Mouse (Mus musculus): ENCODE results near the gene Vps16. TPM values are rescaled to one million over a fixed set of nuclear protein-coding genes. Genes with fewer than 3 reads are reported as not detected.

The Vps16 gene
- polyA plus RNA-seq, 1 experiment = 121 TPM

- Histone ChIP-seq H3K4me3 (ENCODE audit: low read depth, low read length) (no peak overlapping the region), H3K36me3 (ENCODE audit: control insufficient read depth, insufficient read depth, low read length, poor library complexity, severe bottlenecking) (no peaks in the 10 kb centered on the region), H3K9ac (ENCODE audit: low read depth, poor library complexity, severe bottlenecking) (no peak overlapping the region), H3K27me3 (ENCODE audit: control insufficient read depth, insufficient read depth, low read length, poor library complexity, severe bottlenecking) (no peaks in the 10 kb centered on the region), H3K9me3 (replicated peaks; ENCODE audit: control insufficient read depth, insufficient read depth, low read length, poor library complexity, severe bottlenecking) (peaks cover 11% of the 10 kb centered on the region), H3K27ac (ENCODE audit: insufficient read depth, low read length) (no peak overlapping the region), H3K4me1 (ENCODE audit: control insufficient read depth, insufficient read depth, low read length) (no peaks in the 10 kb centered on the region)
- TF ChIP-seq CTCF (IDR thresholded peaks at IDR 0.05; ENCODE audit: low read depth, low read length) (no peak), EP300 (IDR thresholded peaks at IDR 0.05; ENCODE audit: insufficient read depth, low read depth, low read length) (no peak), POLR2A (IDR thresholded peaks at IDR 0.05; ENCODE audit: insufficient read depth, low read length) (no peak)
Measured at GRCm38 (mm10) chr2:130401891-130402290, 22.2 kb upstream of the Vps16 start.

GRCm38 (mm10) chr2:130404939-130405338 is 19.2 kb upstream of the Vps16 start, which contains the start of the genes Gm28372 and 1700020A23Rik:
Gene Gm28372 (plus strand): TSS chr2:130405239.
Gene 1700020A23Rik (plus strand): TSS chr2:130405259.
- Histone ChIP-seq H3K9ac (ENCODE audit: low read depth, poor library complexity, severe bottlenecking) (no peak within 1 kb of the TSS), H3K36me3 (ENCODE audit: control insufficient read depth, insufficient read depth, low read length, poor library complexity, severe bottlenecking) (no peaks in the 10 kb centered on the region), H3K9me3 (replicated peaks; ENCODE audit: control insufficient read depth, insufficient read depth, low read length, poor library complexity, severe bottlenecking) (peaks cover under 1% of the 10 kb centered on the region; the same call in 1 of the 2 replicates), H3K27ac (ENCODE audit: insufficient read depth, low read length) (no peak within 1 kb of the TSS), H3K27me3 (ENCODE audit: control insufficient read depth, insufficient read depth, low read length, poor library complexity, severe bottlenecking) (no peaks in the 10 kb centered on the region), H3K4me3 (ENCODE audit: low read depth, low read length) (no peak within 1 kb of the TSS), H3K4me1 (ENCODE audit: control insufficient read depth, insufficient read depth, low read length) (no peaks in the 10 kb centered on the region)
- TF ChIP-seq CTCF (IDR thresholded peaks at IDR 0.05; ENCODE audit: low read depth, low read length) (no peak), POLR2A (IDR thresholded peaks at IDR 0.05; ENCODE audit: insufficient read depth, low read length) (no peak), EP300 (IDR thresholded peaks at IDR 0.05; ENCODE audit: insufficient read depth, low read depth, low read length) (no peak)

- Histone ChIP-seq H3K27me3 (ENCODE audit: control insufficient read depth, insufficient read depth, low read length, poor library complexity, severe bottlenecking) (no peaks in the 10 kb centered on the region), H3K36me3 (ENCODE audit: control insufficient read depth, insufficient read depth, low read length, poor library complexity, severe bottlenecking) (no peaks in the 10 kb centered on the region), H3K4me3 (ENCODE audit: low read depth, low read length) (no peak within 1 kb of the TSS), H3K27ac (ENCODE audit: insufficient read depth, low read length) (no peak within 1 kb of the TSS), H3K9me3 (replicated peaks; ENCODE audit: control insufficient read depth, insufficient read depth, low read length, poor library complexity, severe bottlenecking) (no peaks in the 10 kb centered on the region), H3K9ac (ENCODE audit: low read depth, poor library complexity, severe bottlenecking) (no peak within 1 kb of the TSS), H3K4me1 (ENCODE audit: control insufficient read depth, insufficient read depth, low read length) (no peaks in the 10 kb centered on the region)
- TF ChIP-seq EP300 (IDR thresholded peaks at IDR 0.05; ENCODE audit: insufficient read depth, low read depth, low read length) (no peak), CTCF (IDR thresholded peaks at IDR 0.05; ENCODE audit: low read depth, low read length) (no peak)
Measured at GRCm38 (mm10) chr2:130406178-130406577, 18.0 kb upstream of the Vps16 start, which contains the start of gene Tmem239. Gene Tmem239 (plus strand): TSS chr2:130406478.

- Histone ChIP-seq H3K27ac (ENCODE audit: insufficient read depth, low read length) (no peak overlapping the region), H3K27me3 (ENCODE audit: control insufficient read depth, insufficient read depth, low read length, poor library complexity, severe bottlenecking) (no peaks in the 10 kb centered on the region), H3K4me1 (ENCODE audit: control insufficient read depth, insufficient read depth, low read length) (no peaks in the 10 kb centered on the region), H3K4me3 (ENCODE audit: low read depth, low read length) (no peak overlapping the region), H3K9ac (ENCODE audit: low read depth, poor library complexity, severe bottlenecking) (no peak overlapping the region), H3K36me3 (ENCODE audit: control insufficient read depth, insufficient read depth, low read length, poor library complexity, severe bottlenecking) (no peaks in the 10 kb centered on the region), H3K9me3 (replicated peaks; ENCODE audit: control insufficient read depth, insufficient read depth, low read length, poor library complexity, severe bottlenecking) (no peaks in the 10 kb centered on the region)
- TF ChIP-seq EP300 (IDR thresholded peaks at IDR 0.05; ENCODE audit: insufficient read depth, low read depth, low read length) (no peak), CTCF (IDR thresholded peaks at IDR 0.05; ENCODE audit: low read depth, low read length) (no peak), POLR2A (IDR thresholded peaks at IDR 0.05; ENCODE audit: insufficient read depth, low read length) (no peak)
Measured at GRCm38 (mm10) chr2:130408194-130408593, 15.9 kb upstream of the Vps16 start.

- H3K27ac ChIP-seq (ENCODE audit: insufficient read depth, low read length) = no peak overlapping the region
- no peaks in the 10 kb centered on the region for H3K27me3 ChIP-seq (ENCODE audit: control insufficient read depth, insufficient read depth, low read length, poor library complexity, severe bottlenecking)
- H3K36me3 ChIP-seq (ENCODE audit: control insufficient read depth, insufficient read depth, low read length, poor library complexity, severe bottlenecking) = no peaks in the 10 kb centered on the region
- H3K4me3 ChIP-seq (ENCODE audit: low read depth, low read length) = no peak overlapping the region
- H3K9ac ChIP-seq (ENCODE audit: low read depth, poor library complexity, severe bottlenecking) = no peak overlapping the region
- no peaks in the 10 kb centered on the region for H3K4me1 ChIP-seq (ENCODE audit: control insufficient read depth, insufficient read depth, low read length)
- H3K9me3 ChIP-seq (replicated peaks; ENCODE audit: control insufficient read depth, insufficient read depth, low read length, poor library complexity, severe bottlenecking) = no peaks in the 10 kb centered on the region
- TF ChIP-seq POLR2A (IDR thresholded peaks at IDR 0.05; ENCODE audit: insufficient read depth, low read length) (no peak), EP300 (IDR thresholded peaks at IDR 0.05; ENCODE audit: insufficient read depth, low read depth, low read length) (no peak), CTCF (IDR thresholded peaks at IDR 0.05; ENCODE audit: low read depth, low read length) (peak; percentile 95)
Measured at GRCm38 (mm10) chr2:130411558-130412495, 12.3 kb upstream of the Vps16 start.

GRCm38 (mm10) chr2:130412775-130413174 is 11.4 kb upstream of the Vps16 start:
- Histone ChIP-seq H3K36me3 (ENCODE audit: control insufficient read depth, insufficient read depth, low read length, poor library complexity, severe bottlenecking) (no peaks in the 10 kb centered on the region), H3K4me3 (ENCODE audit: low read depth, low read length) (no peak overlapping the region), H3K9me3 (replicated peaks; ENCODE audit: control insufficient read depth, insufficient read depth, low read length, poor library complexity, severe bottlenecking) (no peaks in the 10 kb centered on the region), H3K27me3 (ENCODE audit: control insufficient read depth, insufficient read depth, low read length, poor library complexity, severe bottlenecking) (no peaks in the 10 kb centered on the region), H3K4me1 (ENCODE audit: control insufficient read depth, insufficient read depth, low read length) (no peaks in the 10 kb centered on the region), H3K27ac (ENCODE audit: insufficient read depth, low read length) (no peak overlapping the region), H3K9ac (ENCODE audit: low read depth, poor library complexity, severe bottlenecking) (no peak overlapping the region)
- TF ChIP-seq POLR2A (IDR thresholded peaks at IDR 0.05; ENCODE audit: insufficient read depth, low read length) (no peak), EP300 (IDR thresholded peaks at IDR 0.05; ENCODE audit: insufficient read depth, low read depth, low read length) (no peak), CTCF (IDR thresholded peaks at IDR 0.05; ENCODE audit: low read depth, low read length) (no peak)

Data from ES-Bruce4 (cell line).